In the genomic region with DNA sequence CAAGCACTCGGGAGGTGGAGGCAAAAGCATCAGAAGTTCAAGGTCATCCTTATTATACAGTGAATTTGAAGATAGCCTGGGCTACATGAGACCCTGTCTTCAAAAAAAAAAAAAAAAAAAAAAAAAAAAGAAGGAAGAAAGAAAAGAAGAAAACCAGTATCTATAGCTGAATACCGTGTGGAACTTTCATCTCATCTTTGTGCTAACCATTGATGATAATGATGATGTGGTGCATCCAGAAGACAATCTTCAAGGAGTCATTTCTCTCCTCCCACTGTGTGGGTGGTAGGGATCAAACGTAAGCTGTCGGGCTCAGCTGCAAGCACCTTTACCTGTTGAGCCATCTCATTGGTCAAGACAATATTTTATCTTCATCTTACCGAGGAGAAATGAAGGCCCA, we compare ENCODE assay signal across 21 mouse cellular contexts.
"Had no signal": no experiment of that assay in that cellular context is flagged by ENCODE, and none has a peak within 500 bp of the region (broad histone marks: within the 10 kb centered on the region; RNA-seq: fewer than 3 reads in every experiment).

No protein-coding gene starts in this region.

- ATAC-seq: midbrain, embryonic 13.5 days; midbrain, embryonic 15.5 days had no signal

- H3K9ac ChIP-seq: liver, embryonic 14.5 days; lung, embryonic 14.5 days; midbrain, embryonic 13.5 days; midbrain, embryonic 15.5 days; neural tube, embryonic 13.5 days; neural tube, embryonic 15.5 days; stomach, embryonic 15.5 days had no signal

- H3K4me2 ChIP-seq: lung, embryonic 14.5 days; midbrain, embryonic 13.5 days; midbrain, embryonic 15.5 days; neural tube, embryonic 13.5 days; neural tube, embryonic 15.5 days; stomach, embryonic 15.5 days had no signal

- H3K4me1 ChIP-seq: midbrain, embryonic 10.5 days; midbrain, embryonic 13.5 days; midbrain, embryonic 15.5 days; neural tube, embryonic 13.5 days; neural tube, embryonic 15.5 days had no signal

- H3K9me3 ChIP-seq: midbrain, embryonic 10.5 days; midbrain, embryonic 13.5 days; midbrain, embryonic 15.5 days; neural tube, embryonic 15.5 days; stomach, embryonic 15.5 days had no signal

- H3K27ac ChIP-seq: liver, embryonic 14.5 days; midbrain, embryonic 10.5 days; midbrain, embryonic 13.5 days; midbrain, embryonic 15.5 days; neural tube, embryonic 13.5 days; neural tube, embryonic 15.5 days; stomach, embryonic 15.5 days; stomach, postnatal 0 days had no signal

- H3K27me3 ChIP-seq: midbrain, embryonic 13.5 days; midbrain, embryonic 15.5 days; neural tube, embryonic 13.5 days; neural tube, embryonic 15.5 days; stomach, embryonic 15.5 days had no signal

- H3K36me3 ChIP-seq: midbrain, embryonic 10.5 days; midbrain, embryonic 13.5 days; midbrain, embryonic 15.5 days had no signal

- H3K4me3 ChIP-seq: midbrain, embryonic 10.5 days; midbrain, embryonic 13.5 days; midbrain, embryonic 15.5 days; myocyte; neural tube, embryonic 13.5 days; neural tube, embryonic 15.5 days; stomach, embryonic 15.5 days had no signal

- DNase-seq: lung, adult 18-20 months; lung, embryonic 14.5 days; lung, postnatal 10 days; lung, postnatal 4 days; retina, postnatal 1 day; right cerebral cortex, adult 18-20 months; right cerebral cortex, postnatal 25 days; right cerebral cortex, postnatal 4 days; spleen, adult 18-20 months; thymus, adult 2 months; thymus, postnatal 25 days; thymus, postnatal 4 days had no signal
